Mouse (Mus musculus) testis, postnatal 14 days (tissue): Measurements from ENCODE around the gene Gbp7.
"Not testable (repeated sequence)": the region's sequence is repeated elsewhere in the genome, so short reads cannot be mapped to it uniquely, and the experiment has no call there.

Source experiments
- DNase-seq: peaks from one replicate; pipeline ENCODE4 v3.0.0; 2021; ENCODE audit warnings: low spot score

Gene Gbp7

GRCm38 (mm10) chr3:142530087-142530953 is at the start of gene Gbp7:
Gbp7 (plus strand) TSS chr3:142530342.
- DNase-seq = peak; percentile 19

GRCm38 (mm10) chr3:142490465-142490864 is 39.7 kb upstream of the Gbp7 start:
- peak; percentile 21 for DNase-seq

- DNase-seq = no peak
Observed at GRCm38 (mm10) chr3:142493536-142494061, 36.5 kb upstream of the Gbp7 start, which contains the start of gene Gbp5. Gbp5 (plus strand) TSS chr3:142493978.

- DNase-seq = no peak
Observed at GRCm38 (mm10) chr3:142495146-142495655, 34.9 kb upstream of the Gbp7 start.

- DNase-seq = no peak
Observed at GRCm38 (mm10) chr3:142496113-142497101, 33.7 kb upstream of the Gbp7 start.

GRCm38 (mm10) chr3:142497123-142497841 is 32.9 kb upstream of the Gbp7 start:
- DNase-seq = no peak

GRCm38 (mm10) chr3:142498941-142499340 is 31.2 kb upstream of the Gbp7 start:
- no peak for DNase-seq

GRCm38 (mm10) chr3:142528116-142528515 is 2.0 kb upstream of the Gbp7 start:
- no peak for DNase-seq

GRCm38 (mm10) chr3:142529597-142529996 is 545 bp upstream of the Gbp7 start:
- no peak for DNase-seq

- DNase-seq = no peak
Observed at GRCm38 (mm10) chr3:142531595-142531994, 1.5 kb downstream of the Gbp7 start.

- DNase-seq = no peak
Observed at GRCm38 (mm10) chr3:142533185-142533584, 3.0 kb downstream of the Gbp7 start.

- DNase-seq = no peak
Observed at GRCm38 (mm10) chr3:142535667-142536066, 5.5 kb downstream of the Gbp7 start.

GRCm38 (mm10) chr3:142541391-142541790 is 11.2 kb downstream of the Gbp7 start:
- no peak for DNase-seq

GRCm38 (mm10) chr3:142542776-142543175 is 12.6 kb downstream of the Gbp7 start:
- not testable (repeated sequence) for DNase-seq

GRCm38 (mm10) chr3:142546690-142547089 is 16.5 kb downstream of the Gbp7 start:
- no peak for DNase-seq

- DNase-seq = no peak
Observed at GRCm38 (mm10) chr3:142550052-142550676, 20.0 kb downstream of the Gbp7 start.

GRCm38 (mm10) chr3:142554601-142555000 is 24.5 kb downstream of the Gbp7 start:
- no peak for DNase-seq

- no peak for DNase-seq
Observed at GRCm38 (mm10) chr3:142555623-142556022, 25.5 kb downstream of the Gbp7 start.

- DNase-seq = no peak
Observed at GRCm38 (mm10) chr3:142559632-142560228, 29.6 kb downstream of the Gbp7 start, which contains the start of gene Gbp3. Gbp3 (plus strand) TSS chr3:142560026.

GRCm38 (mm10) chr3:142560296-142560948 is 30.3 kb downstream of the Gbp7 start:
- DNase-seq = peak; percentile 78
